Mouse (Mus musculus) 3134 (cell line): Measurements from ENCODE around the gene Pdpk1.
"Not testable (repeated sequence)": the region's sequence is repeated elsewhere in the genome, so short reads cannot be mapped to it uniquely, and the experiment has no call there.

Experiments
- DNase-seq: peaks from one replicate; pipeline ENCODE4 v3.0.0-alpha.2; 2011; ENCODE audit warnings: low spot score; ENCODE audit not compliant: insufficient read length; ENCODE audit errors: extremely low read depth

Pdpk1 gene

DNA sequence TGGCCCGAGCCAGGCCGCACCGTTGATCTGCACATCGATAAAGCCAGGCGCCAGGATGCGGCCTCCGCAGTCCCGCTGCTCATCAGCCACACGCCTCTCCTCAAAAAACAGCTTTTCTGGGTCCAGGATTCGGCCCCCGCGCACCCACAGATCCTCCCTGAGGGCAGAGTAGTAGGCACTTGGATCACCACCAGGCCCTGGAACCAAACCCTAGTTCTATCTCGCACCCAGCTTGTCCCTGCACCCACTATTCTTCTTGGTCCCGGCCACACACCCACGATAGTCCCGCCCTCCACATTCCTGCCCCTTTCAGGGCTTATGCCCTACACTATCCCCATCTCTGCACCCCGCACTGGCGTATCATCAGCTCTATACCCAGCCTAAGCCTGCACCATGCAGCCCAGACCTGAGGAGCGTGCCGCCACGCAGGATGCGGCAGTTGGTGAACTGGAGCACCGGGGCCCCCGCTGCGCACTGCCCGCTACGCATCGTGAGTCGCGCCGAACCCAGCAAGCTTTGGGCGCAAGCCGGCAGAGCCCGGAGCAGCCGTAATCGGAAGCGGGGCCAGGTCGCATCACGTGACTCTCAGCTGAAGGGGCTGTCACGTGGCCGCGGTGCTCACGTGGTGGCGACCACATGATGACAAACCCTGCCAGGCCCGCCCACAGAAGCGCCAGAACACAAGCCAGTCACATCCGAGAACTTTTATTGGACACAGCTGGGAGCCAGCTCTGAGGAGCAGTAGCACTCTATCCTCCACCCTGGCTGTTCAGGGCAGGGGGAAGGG lies 12.6 kb upstream of the Pdpk1 start, which contains the start of gene Amdhd2:
Gene Amdhd2, minus strand, starts transcription at position 591 of the 787 bp plus-strand sequence.
- peak; percentile 90 for DNase-seq

DNA sequence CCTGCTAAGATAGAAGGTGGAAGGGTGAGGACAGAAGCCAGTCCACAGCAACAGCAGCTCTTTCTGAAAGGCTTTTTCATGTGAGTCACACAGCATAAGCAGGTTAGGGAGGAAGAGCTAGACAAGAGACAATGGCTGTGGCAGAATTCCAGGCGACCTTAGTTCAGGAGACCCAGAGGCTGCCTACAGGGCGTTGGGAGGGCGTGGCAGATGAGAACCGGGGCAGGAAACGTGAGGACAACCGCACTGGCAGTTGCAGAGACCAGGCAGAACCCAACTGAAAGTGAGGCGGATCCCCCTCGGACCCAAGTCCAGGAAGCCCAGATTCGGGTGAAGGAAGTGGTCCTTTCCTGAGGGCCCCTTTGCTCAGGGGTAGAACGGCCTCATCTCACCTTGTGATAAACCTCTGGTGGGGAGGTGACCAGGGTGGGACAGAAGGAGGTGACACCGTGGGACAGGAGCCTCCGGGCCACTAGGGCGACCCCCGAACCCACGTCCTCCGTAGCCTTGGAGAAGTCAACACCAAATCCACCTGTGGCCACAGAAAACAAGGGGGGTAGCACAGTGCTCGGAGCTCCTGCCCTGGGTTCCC lies 12.0 kb upstream of the Pdpk1 start:
- peak; percentile 53 for DNase-seq

- no peak for DNase-seq
Observed at GRCm38 (mm10) chr17:24161466-24161865, 10.7 kb upstream of the Pdpk1 start.

DNA sequence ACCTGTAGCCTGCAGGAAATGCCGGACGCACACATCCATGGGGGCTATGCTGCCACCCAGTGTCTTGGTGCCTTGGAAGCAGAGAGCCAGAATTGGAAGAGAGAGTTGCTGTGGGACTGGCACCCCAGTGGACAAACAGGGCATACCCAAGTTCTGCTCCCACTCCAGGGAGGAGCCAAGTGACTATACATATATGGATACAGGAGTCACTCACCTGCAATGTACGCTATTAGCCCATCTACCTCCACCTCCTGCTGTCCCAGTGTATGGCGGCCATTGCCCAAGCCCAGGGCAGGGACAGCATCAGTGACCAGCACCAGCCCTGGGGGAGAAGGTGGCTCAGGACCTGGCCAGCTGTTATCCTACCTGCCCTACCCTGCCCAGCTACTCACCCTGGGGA lies 6.8 kb upstream of the Pdpk1 start:
- DNase-seq: no peak

DNA sequence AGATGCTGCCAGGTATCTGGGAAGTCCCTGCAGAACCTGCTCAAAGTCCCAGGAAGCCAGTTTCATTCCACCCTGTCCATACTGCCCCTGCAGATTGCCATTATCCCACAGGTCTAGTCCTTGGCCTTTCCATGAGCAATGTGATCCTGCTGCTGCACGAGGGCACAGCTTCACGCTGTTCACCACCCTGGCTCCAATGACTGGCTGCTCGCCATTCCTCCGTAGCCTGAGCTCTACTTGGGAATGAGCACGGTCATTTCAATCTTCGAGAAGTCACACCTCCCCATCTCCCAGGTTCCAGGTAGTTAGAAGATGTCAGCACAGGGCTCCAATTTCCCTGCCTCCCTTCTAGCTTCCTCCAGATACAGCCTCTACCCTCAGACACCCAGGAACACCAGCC lies 6.4 kb upstream of the Pdpk1 start:
- no peak for DNase-seq

DNA sequence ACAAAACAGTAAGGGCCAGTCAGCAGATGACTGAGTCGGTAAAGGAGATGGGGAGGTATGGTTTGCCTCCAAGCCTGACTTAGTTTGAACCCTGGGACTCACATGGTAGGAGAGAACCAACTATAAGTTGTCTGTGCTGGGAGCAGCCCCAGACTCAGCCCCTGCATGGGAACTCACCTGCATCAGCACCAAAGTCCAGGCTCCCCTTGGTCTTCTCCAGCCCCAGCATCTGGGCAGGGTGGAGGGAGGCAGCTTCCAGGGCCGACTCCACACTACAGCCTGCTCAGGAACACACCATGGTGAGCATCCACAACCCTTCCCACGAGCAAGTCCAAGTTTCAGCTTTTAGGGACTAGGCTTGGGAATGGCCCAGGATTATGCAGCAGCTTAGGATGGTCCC lies 5.7 kb upstream of the Pdpk1 start:
- no peak for DNase-seq

- no peak for DNase-seq
Observed at GRCm38 (mm10) chr17:24155742-24156141, 5.0 kb upstream of the Pdpk1 start.

DNA sequence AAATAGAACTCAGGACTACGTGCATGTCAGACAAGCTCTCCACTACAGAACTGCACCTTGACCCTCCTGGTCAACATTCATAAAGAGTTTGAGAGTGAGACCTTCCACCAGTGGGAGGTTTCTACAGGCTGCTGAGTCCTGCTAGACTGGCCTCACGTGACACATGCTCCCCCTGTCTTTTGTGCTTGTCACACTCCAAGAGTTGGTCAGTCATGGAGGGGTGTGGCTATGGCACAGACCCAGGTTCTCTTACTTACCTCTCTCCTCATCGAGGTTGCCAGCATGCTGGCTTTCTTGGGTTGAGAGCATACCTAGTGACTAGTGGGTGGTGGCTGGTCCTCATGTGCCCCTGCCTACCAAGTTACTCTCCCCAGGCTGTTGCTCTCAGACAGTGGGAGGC lies 3.7 kb upstream of the Pdpk1 start:
- no peak for DNase-seq

DNA sequence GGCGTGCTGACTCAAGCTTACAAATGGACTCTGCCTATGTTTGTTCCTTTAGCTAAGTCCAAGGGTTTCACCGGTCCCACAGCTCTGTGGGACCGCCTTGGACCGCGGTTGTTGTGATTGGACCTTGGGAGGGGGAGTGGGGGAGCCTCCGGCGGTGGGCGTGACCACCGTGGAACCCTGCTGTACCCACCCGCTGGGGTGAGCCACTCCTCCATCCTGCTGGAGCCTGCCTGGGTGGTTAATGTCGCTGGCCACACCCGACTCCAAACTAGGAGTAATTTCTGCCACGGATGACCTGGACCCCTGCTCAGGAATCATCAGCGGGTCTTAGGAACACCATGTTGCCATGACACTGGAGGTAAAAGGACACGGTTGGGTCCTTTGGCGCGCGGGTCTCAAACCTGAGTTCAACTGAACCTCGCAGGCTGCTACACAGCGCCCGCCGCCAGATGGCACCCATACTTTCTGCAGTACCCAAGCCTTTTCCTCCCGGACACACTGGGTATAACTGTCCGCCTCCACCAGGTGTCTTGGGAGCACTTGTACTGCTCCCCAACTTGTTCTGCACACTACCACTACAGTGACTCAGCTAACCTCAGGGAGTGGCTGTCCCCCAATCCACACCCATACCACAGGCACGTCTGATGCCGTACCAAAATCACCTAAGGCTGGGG lies 1.3 kb upstream of the Pdpk1 start:
- DNase-seq: peak; percentile 90

- no peak for DNase-seq
Observed at GRCm38 (mm10) chr17:24151382-24151781, 658 bp upstream of the Pdpk1 start.

- no peak for DNase-seq
Observed at GRCm38 (mm10) chr17:24149421-24149820, 1.3 kb downstream of the Pdpk1 start.

DNA sequence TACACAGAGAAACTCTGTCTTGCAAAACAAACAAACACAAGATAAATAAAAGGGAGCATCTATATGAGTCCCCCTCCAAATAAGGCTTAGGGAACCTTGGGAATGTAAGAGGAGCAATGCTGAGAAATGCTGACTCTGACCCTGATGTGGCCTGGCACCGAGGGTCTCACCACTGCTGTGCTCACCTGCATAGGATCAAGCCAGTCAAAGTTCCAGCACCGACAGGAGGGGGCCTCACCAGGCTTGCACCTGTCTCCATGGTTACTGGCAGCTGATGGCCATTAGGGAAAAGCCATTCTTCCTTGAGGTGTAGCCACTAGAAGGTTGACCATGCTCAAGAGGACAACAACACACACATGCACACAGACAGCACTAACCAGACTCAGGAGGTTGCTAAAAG lies 7.8 kb downstream of the Pdpk1 start:
- no peak for DNase-seq

GRCm38 (mm10) chr17:24141425-24141920 lies 9.3 kb downstream of the Pdpk1 start:
- peak; percentile 98 for DNase-seq

GRCm38 (mm10) chr17:24140845-24141424 lies 9.8 kb downstream of the Pdpk1 start:
- DNase-seq: no peak

DNA sequence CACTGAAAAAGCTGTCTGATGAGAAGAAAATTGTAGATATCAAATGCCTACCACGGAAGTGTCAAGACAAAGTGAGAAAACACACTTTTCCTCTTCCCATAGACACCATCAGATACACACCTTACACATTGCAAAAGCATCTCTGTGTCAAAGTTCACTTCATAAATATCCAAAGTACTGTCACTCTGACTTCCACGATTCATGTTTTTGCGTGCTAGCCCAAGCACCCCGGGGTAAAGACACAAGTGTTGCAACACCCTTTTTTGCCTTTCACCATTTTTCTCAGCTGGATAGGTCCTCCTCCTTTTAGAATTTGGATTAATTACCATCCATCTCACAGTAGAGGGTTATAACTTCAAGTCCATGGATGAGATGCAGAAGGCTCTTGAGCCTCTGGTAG lies 10.8 kb downstream of the Pdpk1 start:
- no peak for DNase-seq

DNA sequence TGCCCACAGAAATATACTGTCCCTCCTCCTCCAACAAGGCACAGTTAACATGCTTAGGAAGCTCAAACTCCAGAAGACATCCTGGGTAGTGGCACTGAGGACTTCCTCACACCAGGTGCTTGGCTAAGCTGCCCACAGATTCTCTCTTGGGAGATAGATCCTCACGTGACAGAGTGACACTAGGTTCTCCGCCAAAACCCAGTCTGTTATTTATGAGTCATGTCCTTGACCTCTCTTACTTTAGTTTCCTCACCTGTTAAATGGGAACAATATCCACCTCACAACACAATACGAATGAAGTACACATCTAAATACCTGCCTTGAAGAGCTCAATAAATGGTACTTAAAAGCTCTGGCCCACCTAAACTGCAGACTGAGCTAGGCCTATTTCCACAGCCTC lies 11.5 kb downstream of the Pdpk1 start:
- DNase-seq: no peak

DNA sequence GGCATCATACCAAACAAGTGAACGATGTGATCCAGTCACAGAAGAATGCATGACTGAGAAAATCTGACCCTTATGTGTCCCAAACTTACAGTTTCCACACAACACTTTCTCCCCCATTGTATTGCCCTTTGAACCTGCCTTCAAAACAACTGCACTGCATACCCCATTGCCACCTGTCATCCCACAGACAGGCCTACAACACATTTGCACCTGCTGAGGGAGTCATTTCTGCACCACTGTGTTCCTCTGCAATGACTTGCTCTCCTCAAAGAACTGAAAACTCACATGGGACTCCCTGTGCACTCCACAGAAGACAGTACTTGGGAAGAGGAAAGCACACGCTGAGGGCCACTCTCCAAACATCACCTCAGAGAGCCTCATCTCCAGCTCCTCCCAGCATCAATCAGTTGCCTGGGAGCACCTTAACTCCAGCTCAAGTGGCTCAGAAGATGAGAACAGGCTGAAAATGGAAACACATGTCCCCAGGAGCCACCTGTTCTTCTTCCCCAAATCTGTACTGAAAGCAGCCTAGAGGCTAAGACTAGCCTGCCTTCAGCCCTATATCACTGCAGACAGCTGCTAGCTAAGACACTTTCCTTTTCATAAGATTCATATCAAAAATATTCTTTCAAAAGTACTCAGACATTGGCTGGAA lies 13.4 kb downstream of the Pdpk1 start:
- DNase-seq: no peak

GRCm38 (mm10) chr17:24134062-24134461 lies 16.7 kb downstream of the Pdpk1 start:
- no peak for DNase-seq

- not testable (repeated sequence) for DNase-seq
Observed at GRCm38 (mm10) chr17:24132919-24133318, 17.8 kb downstream of the Pdpk1 start.

DNA sequence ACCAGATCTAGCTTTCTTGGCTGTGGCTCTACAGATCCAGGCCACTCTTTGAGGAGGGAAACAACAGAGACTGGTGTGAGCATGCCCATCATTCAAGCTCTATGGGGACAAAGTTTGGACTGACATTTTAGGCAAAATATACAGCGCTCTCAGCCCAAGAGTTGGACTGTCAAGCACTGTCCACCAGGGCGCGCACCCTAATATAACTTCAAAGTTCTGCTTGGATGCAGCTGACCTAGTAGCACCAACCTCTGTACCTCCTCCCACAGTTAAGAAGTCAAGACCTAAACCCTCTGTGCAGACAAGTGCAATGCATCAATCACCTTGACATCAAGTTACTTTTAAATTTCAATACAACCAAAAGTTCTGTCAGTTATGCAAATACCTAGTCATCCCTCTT lies 19.2 kb downstream of the Pdpk1 start:
- no peak for DNase-seq

DNA sequence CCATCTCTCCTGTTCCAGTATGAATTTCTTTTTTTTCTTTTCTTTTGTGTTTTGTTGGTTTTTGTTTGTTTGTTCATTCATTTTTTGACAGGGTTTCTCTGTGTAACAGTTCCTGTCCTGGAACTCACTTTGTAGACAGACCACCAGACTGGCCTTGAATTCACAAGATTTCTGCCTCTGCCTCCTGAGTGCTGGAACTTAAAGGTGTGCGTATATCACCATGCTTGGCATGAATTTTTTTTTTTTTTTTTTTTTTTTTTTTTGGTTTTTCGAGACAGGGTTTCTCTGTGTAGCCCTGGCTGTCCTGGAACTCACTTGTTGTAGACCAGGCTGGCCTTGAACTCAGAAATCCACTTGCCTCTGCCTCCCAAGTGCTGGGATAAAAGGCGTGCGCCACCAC lies 21.5 kb downstream of the Pdpk1 start:
- DNase-seq: not testable (repeated sequence)
